Mouse (Mus musculus) forebrain, embryonic 13.5 days (tissue): ENCODE data around the gene Vegfa. TPM values are rescaled to one million over a fixed set of nuclear protein-coding genes. Genes with fewer than 3 reads are reported as not detected.
A peak's percentile ranks its signal among the peaks of the same experiment; 100 is the strongest.

ENCODE experiments used
- ATAC-seq: fragments of 200-750 bp; cut with Nextera tagmentation; 2 replicates; pipeline ENCODE4 v1.8.0; 2017
- H3K27ac ChIP-seq: fragments of 300-500 bp; sonication (generic); 2 replicates; pipeline ENCODE4 v1.5.1; 2015; ENCODE audit warnings: inconsistent platforms, mild to moderate bottlenecking, moderate library complexity
- H3K27me3 ChIP-seq: fragments of 300-500 bp; sonication (generic); 2 replicates; pipeline ENCODE4 v1.6.1; 2015; ENCODE audit warnings: mild to moderate bottlenecking, inconsistent platforms
- H3K36me3 ChIP-seq: fragments of 300-500 bp; sonication (generic); 2 replicates; pipeline ENCODE4 v1.6.1; 2015; ENCODE audit warnings: mild to moderate bottlenecking, inconsistent platforms; ENCODE audit not compliant: poor library complexity, severe bottlenecking
- H3K4me1 ChIP-seq: fragments of 300-500 bp; sonication (generic); 2 replicates; pipeline ENCODE4 v1.6.1; 2015; ENCODE audit warnings: inconsistent platforms
- H3K4me2 ChIP-seq: fragments of 300-500 bp; sonication (generic); 2 replicates; pipeline ENCODE4 v1.6.1; 2015; ENCODE audit warnings: inconsistent platforms, mild to moderate bottlenecking, moderate library complexity
- H3K4me3 ChIP-seq: fragments of 300-500 bp; sonication (generic); 2 replicates; pipeline ENCODE4 v1.5.1; 2015; ENCODE audit warnings: mild to moderate bottlenecking, inconsistent platforms
- H3K9ac ChIP-seq: fragments of 300-500 bp; sonication (generic); 2 replicates; pipeline ENCODE4 v1.6.1; 2015; ENCODE audit warnings: mild to moderate bottlenecking, inconsistent platforms
- H3K9me3 ChIP-seq: fragments of 300-500 bp; sonication (generic); replicated peaks from 2 replicates; pipeline ENCODE4 v1.6.1; 2016; ENCODE audit warnings: inconsistent platforms
- WGBS: fragments of 180-500 bp; shearing (Covaris S2); methylation state at CpG from one replicate; pipeline ENCODE4 v1.1.7; 2015; 5-methylcytosine and 5-hydroxymethylcytosine counted together
- polyA plus RNA-seq: library from polyadenylated mRNA; unstranded; fragments of >200 nt; fragmentation: Nextera tagmentation; extraction: Ambion mirVana; gene quantifications from 2 replicates; pipeline ENCODE4 v1.2.1, GENCODE M21; 2015

The Vegfa gene
- polyA plus RNA-seq, 1 experiment from 2014 or later, result 2.7 TPM

DNA sequence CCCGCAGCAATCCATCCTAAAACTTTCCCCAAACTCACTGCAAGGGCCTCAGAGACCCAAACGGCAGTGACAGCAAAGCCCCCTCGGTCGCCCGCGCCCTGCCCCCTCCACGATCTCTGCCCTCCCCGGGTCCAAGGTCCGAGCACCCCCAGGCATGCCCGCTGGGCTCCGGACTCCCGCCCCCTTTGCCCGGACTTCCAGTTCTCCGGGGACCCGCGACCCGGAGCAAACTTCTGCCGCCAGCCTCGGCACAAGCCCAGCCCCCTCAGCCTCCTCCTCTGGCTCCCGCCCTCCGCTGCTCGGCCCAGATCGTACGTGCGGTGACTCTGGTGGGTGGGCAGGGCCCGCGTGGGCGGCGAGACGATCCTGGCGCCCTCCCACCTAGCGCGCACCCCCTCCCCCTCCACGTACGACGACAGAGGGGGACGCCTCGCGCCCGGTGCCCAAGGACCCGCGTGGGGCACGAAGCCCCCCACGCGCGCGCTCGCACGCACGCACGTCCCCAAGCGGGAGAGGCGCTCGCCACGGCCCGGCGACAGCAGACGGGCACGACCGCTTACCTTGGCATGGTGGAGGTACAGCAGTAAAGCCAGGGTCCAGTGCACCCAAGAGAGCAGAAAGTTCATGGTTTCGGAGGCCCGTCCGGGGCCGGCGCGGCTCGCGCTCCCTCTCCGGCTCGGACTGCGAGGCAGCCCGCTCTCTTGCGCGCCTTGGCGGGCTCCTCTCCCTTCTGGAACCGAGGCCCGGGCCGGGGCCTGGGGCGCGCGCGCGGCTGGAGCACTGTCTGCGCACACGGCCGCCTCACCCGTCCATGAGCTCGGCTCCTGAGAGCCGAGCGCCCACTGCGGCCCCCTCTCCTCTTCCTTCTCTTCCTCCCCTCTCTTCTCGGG, 1.2 kb downstream of the Vegfa start:
- H3K27ac ChIP-seq, result peak overlapping the region; percentile 85
- ATAC-seq, result peak; percentile 44
- WGBS, result 0% methylated on average over 65 of the region's 92 CpGs
- H3K36me3 ChIP-seq, result peaks cover 4% of the 10 kb centered on the region; the same call in 1 of the 2 replicates
- H3K9me3 ChIP-seq, result no peaks in the 10 kb centered on the region
- H3K4me1 ChIP-seq, result peaks cover 53% of the 10 kb centered on the region
- peak overlapping the region; percentile 95 for H3K9ac ChIP-seq
- H3K4me2 ChIP-seq, result peak overlapping the region; percentile 90
- H3K4me3 ChIP-seq, result peak overlapping the region; percentile 86
- H3K27me3 ChIP-seq, result peaks cover 5% of the 10 kb centered on the region; the same call in 1 of the 2 replicates

DNA sequence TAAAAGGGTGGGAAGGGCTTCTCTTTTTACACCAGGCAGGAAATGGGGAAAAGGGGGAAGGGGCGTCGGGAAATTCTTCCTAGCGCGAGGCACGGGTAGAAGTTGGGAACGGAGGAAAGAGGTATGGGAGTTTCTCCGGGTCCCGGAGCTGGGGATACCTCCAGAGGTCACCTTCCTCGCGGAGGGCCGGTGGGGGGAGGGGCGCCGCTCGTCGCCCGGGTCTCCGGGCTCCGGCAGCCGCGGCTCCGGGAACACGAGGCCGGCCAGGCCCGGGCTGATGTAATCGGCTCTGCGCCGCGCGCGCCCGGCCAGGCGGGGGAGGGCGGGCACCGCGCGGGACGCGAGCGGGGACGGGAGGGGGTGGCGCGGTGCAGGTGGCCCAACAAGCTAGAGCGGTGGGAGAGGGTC, 1.8 kb downstream of the Vegfa start:
- peaks cover 5% of the 10 kb centered on the region; the same call in 1 of the 2 replicates for H3K27me3 ChIP-seq
- peak overlapping the region; percentile 86 for H3K4me3 ChIP-seq
- ATAC-seq, result 0 out of 2 replicates have a peak, but pooled peaks have one; percentile 11
- H3K4me2 ChIP-seq, result peak overlapping the region; percentile 90
- H3K9me3 ChIP-seq, result no peaks in the 10 kb centered on the region
- under 1% methylated on average over 39 of the region's 43 CpGs for WGBS
- H3K36me3 ChIP-seq, result peaks cover 11% of the 10 kb centered on the region; the same call in 1 of the 2 replicates
- H3K9ac ChIP-seq, result peak overlapping the region; percentile 95
- H3K27ac ChIP-seq, result peak overlapping the region; percentile 85
- H3K4me1 ChIP-seq, result peaks cover 55% of the 10 kb centered on the region

DNA sequence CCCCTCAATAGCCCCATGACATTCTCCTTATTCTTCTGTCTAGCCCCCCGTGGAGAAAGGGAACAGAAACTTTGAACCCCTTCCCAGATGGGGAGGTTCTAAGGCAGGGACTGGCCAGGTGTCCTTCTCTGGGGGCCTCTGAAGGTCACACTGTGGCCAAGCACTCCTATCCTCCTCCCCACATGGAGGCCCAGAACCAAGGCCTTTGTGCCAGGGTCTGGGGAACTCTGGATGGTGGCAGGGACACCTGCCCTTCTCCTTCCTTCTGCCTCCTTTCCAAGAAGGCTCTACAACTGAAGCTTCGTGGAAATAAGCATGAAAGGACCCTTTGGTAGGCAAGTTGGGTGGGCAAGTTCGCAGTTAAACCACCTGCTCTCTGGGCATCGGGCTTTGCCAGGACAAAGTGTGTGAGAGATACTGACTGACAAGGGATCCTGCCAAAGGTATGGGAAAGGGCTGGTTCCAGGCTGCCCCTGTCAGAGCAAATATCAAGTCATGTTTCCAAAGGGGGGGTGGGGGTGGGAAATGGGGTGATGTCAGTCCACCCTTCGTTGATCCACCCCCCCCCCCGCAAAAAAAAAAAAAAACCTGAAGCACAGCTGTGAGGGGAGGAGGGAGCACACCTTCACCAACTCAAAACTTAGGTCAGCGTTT, 2.5 kb downstream of the Vegfa start:
- Histone ChIP-seq H3K9me3 (no peaks in the 10 kb centered on the region), H3K36me3 (peaks cover 17% of the 10 kb centered on the region), H3K4me2 (peak overlapping the region; percentile 90), H3K27ac (peak overlapping the region; percentile 85), H3K27me3 (peaks cover 5% of the 10 kb centered on the region; the same call in 1 of the 2 replicates), H3K4me3 (peak overlapping the region; percentile 86), H3K4me1 (peaks cover 55% of the 10 kb centered on the region), H3K9ac (peak overlapping the region; percentile 95)
- no peak for ATAC-seq
- 9% methylated on average over 7 of the region's 7 CpGs for WGBS

DNA sequence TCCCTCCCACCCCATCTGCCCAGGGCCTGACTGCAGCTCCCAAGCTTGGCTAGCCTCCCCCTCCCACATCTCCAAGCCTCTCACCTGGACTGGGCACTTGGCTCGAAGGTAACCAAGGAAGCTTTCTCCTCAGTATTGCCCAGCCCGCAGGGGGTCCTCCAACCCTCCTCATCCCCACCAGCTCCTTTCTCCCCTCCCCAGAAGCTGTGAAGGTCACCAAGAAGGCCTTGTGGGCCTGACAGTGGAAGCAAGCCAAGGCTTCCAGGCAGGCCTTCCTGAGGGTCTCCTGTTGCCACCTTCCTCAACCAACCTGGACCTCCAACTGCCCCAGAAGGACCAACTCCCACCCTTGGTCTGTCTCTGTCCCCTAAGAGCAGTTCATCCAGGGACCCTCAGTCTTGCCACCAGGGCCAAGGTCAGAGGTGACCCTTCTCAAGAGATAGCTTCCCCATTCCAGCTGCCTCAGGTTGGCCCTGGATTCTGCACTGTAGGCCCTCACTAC, 3.1 kb downstream of the Vegfa start:
- H3K27me3 ChIP-seq, result peaks cover 5% of the 10 kb centered on the region; the same call in 1 of the 2 replicates
- no peaks in the 10 kb centered on the region for H3K9me3 ChIP-seq
- H3K9ac ChIP-seq, result peak overlapping the region; percentile 95
- ATAC-seq, result no peak
- H3K27ac ChIP-seq, result 0 out of 2 replicates have a peak overlapping the region, but pooled peaks have one; percentile 85
- peaks cover 55% of the 10 kb centered on the region for H3K4me1 ChIP-seq
- peaks cover 23% of the 10 kb centered on the region for H3K36me3 ChIP-seq
- peak overlapping the region; percentile 86 for H3K4me3 ChIP-seq
- peak overlapping the region; percentile 90 for H3K4me2 ChIP-seq
- WGBS, result 54% methylated on average over 2 of the region's 2 CpGs

DNA sequence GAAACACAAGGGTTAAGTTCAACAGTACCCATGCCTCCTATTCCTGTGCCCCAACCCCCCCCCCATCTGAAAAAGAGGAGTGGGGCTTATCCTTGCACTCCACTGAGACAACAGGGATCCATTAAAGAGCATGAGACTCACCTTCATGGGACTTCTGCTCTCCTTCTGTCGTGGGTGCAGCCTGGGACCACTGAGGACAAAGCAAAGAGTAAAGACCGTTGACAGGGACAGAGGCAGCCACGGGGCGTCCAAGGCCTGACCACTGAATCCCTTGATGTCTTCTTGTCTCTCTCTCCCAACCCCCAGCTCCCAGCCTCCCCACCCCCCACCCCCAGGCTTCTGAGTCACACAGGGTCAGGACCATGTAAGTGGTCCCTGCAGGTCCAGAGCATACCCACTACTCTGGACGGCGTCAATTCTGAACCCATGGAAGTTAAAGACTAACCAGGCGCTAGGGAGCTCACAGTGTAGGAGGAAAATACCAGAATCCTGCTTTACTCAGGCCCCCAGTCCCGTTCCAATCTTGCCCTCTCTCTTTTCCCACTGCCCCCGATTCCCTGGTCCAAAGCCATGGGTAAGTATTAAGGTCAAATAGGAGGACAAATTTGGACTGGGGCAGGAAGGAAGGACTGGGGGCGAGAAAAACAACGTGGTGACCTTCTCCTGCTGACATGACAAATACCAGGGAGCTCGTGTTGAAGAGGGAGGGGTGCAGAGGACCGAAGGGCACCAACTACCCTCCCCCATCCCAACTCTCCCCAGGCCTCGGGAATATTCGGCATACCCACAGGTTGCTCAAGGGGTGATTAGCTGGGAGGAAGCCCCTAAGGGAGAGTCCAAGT, 3.7 kb downstream of the Vegfa start:
- peak overlapping the region; percentile 90 for H3K4me2 ChIP-seq
- H3K9me3 ChIP-seq, result no peaks in the 10 kb centered on the region
- no peak for ATAC-seq
- peak overlapping the region; percentile 86 for H3K4me3 ChIP-seq
- H3K9ac ChIP-seq, result peak overlapping the region; percentile 95
- WGBS, result 31% methylated on average over 15 of the region's 15 CpGs
- H3K4me1 ChIP-seq, result peaks cover 51% of the 10 kb centered on the region
- peak overlapping the region; percentile 91; the same call in 1 of the 2 replicates for H3K27ac ChIP-seq
- H3K36me3 ChIP-seq, result peaks cover 30% of the 10 kb centered on the region
- no peaks in the 10 kb centered on the region for H3K27me3 ChIP-seq

DNA sequence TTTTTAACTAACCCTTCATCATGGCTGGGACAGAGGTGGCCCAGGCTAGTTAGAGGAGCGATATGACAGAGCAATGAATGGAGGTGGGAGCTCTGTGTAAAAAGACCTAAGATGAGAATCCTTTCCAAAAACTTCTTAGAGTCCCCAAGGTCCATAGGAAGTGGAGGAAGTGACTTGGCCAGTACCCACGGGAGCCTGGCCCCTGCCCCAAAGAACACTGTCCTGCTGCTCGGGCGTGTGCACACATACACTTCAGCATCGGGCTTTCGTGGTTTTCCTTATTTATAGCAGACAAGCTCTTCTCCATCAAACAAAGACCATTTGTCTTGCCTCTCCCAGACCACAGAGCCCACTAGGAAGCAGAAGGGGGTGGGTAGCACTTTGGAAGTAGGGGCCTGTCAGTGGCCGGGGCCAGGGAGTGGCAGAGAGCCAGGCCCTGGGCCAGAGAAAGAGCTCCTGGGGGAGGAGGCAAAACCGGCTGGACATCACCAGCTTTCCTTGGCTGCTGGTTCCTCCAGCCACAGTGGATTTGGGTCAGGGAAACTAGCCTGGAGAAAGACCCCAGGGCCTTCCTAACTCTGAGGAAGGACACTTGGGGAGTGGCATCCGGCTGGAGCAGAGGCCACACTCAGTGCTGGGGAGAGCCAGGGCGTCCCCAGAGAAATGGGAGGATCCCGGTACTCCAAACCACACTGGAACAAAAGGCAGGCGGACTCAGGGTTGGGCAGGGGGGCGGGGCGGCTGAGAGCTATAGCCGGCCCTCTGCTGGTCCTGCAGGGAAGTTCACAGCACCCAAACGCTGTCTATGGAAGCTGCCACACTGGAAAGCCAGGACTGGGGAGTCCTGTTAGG, 4.9 kb downstream of the Vegfa start:
- Histone ChIP-seq H3K27me3 (no peaks in the 10 kb centered on the region), H3K9me3 (no peaks in the 10 kb centered on the region), H3K9ac (peak overlapping the region; percentile 95), H3K4me1 (peaks cover 44% of the 10 kb centered on the region), H3K27ac (peak overlapping the region; percentile 91), H3K4me3 (peak overlapping the region; percentile 86), H3K4me2 (peak overlapping the region; percentile 90), H3K36me3 (peaks cover 41% of the 10 kb centered on the region)
- ATAC-seq, result peak; percentile 13
- 12% methylated on average over 16 of the region's 16 CpGs for WGBS

DNA sequence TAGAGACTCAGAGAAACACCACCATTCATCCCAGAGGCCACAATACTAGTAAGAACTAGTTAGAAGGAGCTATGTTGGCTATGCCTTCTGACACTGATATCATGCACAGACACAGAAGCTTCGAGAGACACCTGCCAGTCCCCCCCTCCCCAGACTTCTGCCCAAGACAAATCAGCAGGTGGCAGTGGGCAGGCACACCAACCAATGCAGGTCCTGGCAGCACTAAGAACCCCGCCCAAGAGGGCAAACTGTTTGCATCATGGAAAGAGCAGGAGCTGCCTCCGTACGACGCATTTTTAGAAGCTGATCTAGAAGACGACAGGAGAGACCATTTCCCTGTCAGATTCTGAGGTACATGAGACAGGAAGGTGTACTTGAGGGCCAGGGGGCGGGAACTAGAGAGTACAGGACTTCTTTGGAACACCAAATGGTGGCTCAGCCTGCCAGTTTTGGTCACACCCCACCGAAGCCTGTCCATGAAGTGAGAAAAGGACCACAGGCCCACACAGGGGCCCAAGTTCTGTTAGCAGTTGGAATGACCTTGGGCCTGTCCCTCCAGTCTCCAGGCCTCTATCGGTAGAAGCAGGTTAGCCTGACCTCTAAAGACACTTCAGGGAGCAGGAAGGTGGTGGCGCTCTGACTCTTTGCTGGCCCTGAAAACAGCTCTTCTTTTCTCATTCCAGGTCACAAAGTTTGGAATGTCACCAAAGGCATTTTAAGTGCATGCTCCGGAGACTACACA, 6.1 kb downstream of the Vegfa start:
- Histone ChIP-seq H3K4me3 (no peak overlapping the region), H3K4me2 (no peak overlapping the region), H3K27me3 (no peaks in the 10 kb centered on the region), H3K27ac (no peak overlapping the region), H3K9ac (no peak overlapping the region), H3K4me1 (peaks cover 44% of the 10 kb centered on the region), H3K9me3 (no peaks in the 10 kb centered on the region), H3K36me3 (peaks cover 53% of the 10 kb centered on the region)
- WGBS, result 90% methylated on average over 11 of the region's 11 CpGs
- no peak for ATAC-seq

DNA sequence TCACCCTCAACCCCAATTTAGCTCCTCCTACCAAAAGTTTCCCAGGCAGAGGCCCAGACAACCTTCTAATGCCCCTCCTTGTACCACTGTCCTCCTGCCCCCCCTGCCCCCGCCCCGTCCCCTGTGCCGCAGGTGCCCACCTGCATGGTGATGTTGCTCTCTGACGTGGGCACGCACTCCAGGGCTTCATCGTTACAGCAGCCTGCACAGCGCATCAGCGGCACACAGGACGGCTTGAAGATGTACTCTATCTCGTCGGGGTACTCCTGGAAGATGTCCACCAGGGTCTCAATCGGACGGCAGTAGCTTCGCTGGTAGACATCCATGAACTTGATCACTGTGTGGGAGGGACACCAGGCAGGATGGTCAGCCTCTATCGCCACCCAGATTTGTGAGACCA, 7.0 kb downstream of the Vegfa start:
- Histone ChIP-seq H3K4me2 (no peak overlapping the region), H3K4me1 (peaks cover 44% of the 10 kb centered on the region), H3K9me3 (no peaks in the 10 kb centered on the region), H3K4me3 (no peak overlapping the region), H3K9ac (no peak overlapping the region), H3K36me3 (peaks cover 62% of the 10 kb centered on the region), H3K27ac (no peak overlapping the region), H3K27me3 (no peaks in the 10 kb centered on the region)
- 94% methylated on average over 15 of the region's 15 CpGs for WGBS
- no peak for ATAC-seq

DNA sequence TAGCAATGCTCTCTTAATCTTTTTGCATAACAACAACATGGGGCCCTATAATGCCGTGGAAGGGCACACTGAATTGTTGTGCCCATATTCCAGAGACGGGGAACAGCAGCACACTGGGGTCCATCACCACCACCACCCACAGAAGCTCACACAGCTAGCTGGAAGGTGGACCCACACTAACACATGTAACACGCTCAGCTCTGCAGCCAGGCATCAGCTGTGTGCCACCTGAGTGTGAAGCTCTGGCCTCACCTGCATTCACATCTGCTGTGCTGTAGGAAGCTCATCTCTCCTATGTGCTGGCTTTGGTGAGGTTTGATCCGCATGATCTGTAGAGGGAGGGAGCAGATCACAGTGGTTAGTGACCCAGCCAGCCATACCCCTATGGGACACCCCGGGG, 8.0 kb downstream of the Vegfa start:
- Histone ChIP-seq H3K36me3 (peaks cover 72% of the 10 kb centered on the region), H3K9me3 (no peaks in the 10 kb centered on the region), H3K4me2 (no peak overlapping the region), H3K4me3 (no peak overlapping the region), H3K27me3 (no peaks in the 10 kb centered on the region), H3K9ac (no peak overlapping the region), H3K27ac (no peak overlapping the region), H3K4me1 (peaks cover 35% of the 10 kb centered on the region)
- ATAC-seq, result no peak
- WGBS, result 88% methylated on average over 5 of the region's 5 CpGs

DNA sequence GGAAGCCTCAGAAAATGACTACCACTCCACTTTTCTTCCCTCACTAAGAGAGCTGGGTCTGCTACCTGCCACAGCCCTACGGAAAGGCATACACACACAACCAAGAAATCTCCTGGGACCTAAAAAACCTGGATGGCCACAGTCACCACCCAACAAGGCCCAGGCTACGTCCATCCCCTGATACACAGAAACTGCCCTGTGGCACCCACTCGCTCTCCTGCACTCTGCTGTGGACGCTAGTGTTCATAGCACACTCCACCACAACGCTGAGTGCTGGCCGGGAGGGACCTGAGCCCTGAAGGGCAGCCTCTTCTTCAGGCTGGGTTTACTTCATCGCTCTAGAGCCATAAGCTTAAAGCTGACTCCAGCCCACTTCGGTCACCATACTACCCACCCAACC, 8.6 kb downstream of the Vegfa start:
- Histone ChIP-seq H3K4me1 (peaks cover 28% of the 10 kb centered on the region), H3K4me3 (no peak overlapping the region), H3K27me3 (no peaks in the 10 kb centered on the region), H3K27ac (no peak overlapping the region), H3K9ac (no peak overlapping the region), H3K9me3 (no peaks in the 10 kb centered on the region), H3K36me3 (peaks cover 78% of the 10 kb centered on the region), H3K4me2 (no peak overlapping the region)
- no peak for ATAC-seq
- WGBS, result 96% methylated on average over 8 of the region's 8 CpGs
